Mouse (Mus musculus) lung, postnatal 0 days (tissue): ENCODE measurements around the gene Sppl2b. TPM values are rescaled to one million over a fixed set of nuclear protein-coding genes. Genes with fewer than 3 reads are reported as not detected.

Experiments
- ATAC-seq: fragments of 200-750 bp; cut with Nextera tagmentation; 2 replicates; pipeline ENCODE4 v1.8.0; 2017; ENCODE audit warnings: moderate library complexity
- DNase-seq: peaks from one replicate; pipeline ENCODE4 v3.0.0-alpha.2; 2016; ENCODE audit warnings: low spot score
- H3K27ac ChIP-seq: fragments of 300-500 bp; sonication (generic); 2 replicates; pipeline ENCODE4 v1.5.1; 2014; ENCODE audit warnings: antibody characterized with exemption, mild to moderate bottlenecking, low read length, mixed read lengths
- H3K27me3 ChIP-seq: fragments of 300-500 bp; sonication (generic); replicated peaks from 2 replicates; pipeline ENCODE4 v1.6.1; 2014; ENCODE audit warnings: low read length, mixed read lengths; ENCODE audit not compliant: insufficient read depth
- H3K36me3 ChIP-seq: fragments of 300-500 bp; sonication (generic); 2 replicates; pipeline ENCODE4 v1.6.1; 2014; ENCODE audit warnings: low read length, mixed read lengths; ENCODE audit not compliant: insufficient read depth
- H3K4me1 ChIP-seq: fragments of 300-500 bp; sonication (generic); 2 replicates; pipeline ENCODE4 v1.6.1; 2014; ENCODE audit warnings: antibody characterized with exemption, low read depth, low read length, mixed read lengths; ENCODE audit not compliant: insufficient read depth
- H3K4me2 ChIP-seq: fragments of 300-500 bp; sonication (generic); replicated peaks from 2 replicates; pipeline ENCODE4 v1.6.1; 2014; ENCODE audit warnings: low read depth, mild to moderate bottlenecking, low read length, moderate library complexity, mixed read lengths
- H3K4me3 ChIP-seq: fragments of 300-500 bp; sonication (generic); 2 replicates; pipeline ENCODE4 v1.5.1; 2014; ENCODE audit warnings: low read depth, low read length
- H3K9ac ChIP-seq: fragments of 300-500 bp; sonication (generic); replicated peaks from 2 replicates; pipeline ENCODE4 v1.6.1; 2014; ENCODE audit warnings: low read depth, mild to moderate bottlenecking
- H3K9me3 ChIP-seq: fragments of 300-500 bp; sonication (generic); 2 replicates; pipeline ENCODE4 v1.6.1; 2016; ENCODE audit warnings: low read length, mixed read lengths
- CTCF ChIP-seq: IDR thresholded peaks from 2 replicates; pipeline ENCODE4 v1.5.1; 2016; ENCODE audit warnings: antibody characterized with exemption, mild to moderate bottlenecking
- EP300 ChIP-seq: IDR thresholded peaks from 2 replicates; pipeline ENCODE4 v1.6.1; 2016; ENCODE audit warnings: antibody characterized with exemption, mild to moderate bottlenecking, control low read depth
- WGBS: fragments of 180-500 bp; shearing (Covaris S2); extraction: QIAGEN DNeasy Blood & Tissue Kit; methylation state at CpG from one replicate; pipeline ENCODE4 v1.1.7; 2014; 5-methylcytosine and 5-hydroxymethylcytosine counted together
- polyA plus RNA-seq: library from polyadenylated mRNA; unstranded; fragments of >200 nt; fragmentation: Nextera tagmentation; extraction: Ambion mirVana; gene quantifications from 2 replicates; pipeline ENCODE4 v1.2.1, GENCODE M21; 2015

Sppl2b gene
- polyA plus RNA-seq, 1 experiment from 2014 or later, result 26.5 TPM

GRCm38 (mm10) chr10:80904709-80905108 lies 49.6 kb downstream of the Sppl2b start:
- no peaks in the 10 kb centered on the region for H3K36me3 ChIP-seq
- DNase-seq (no peak), ATAC-seq (no peak)
- no peaks in the 10 kb centered on the region for H3K27me3 ChIP-seq
- 86% methylated on average over 11 of the region's 11 CpGs for WGBS
- no peaks in the 10 kb centered on the region for H3K9me3 ChIP-seq
- no peak overlapping the region for H3K4me3 ChIP-seq
- no peak overlapping the region for H3K27ac ChIP-seq
- TF ChIP-seq EP300, result no peak
- TF ChIP-seq CTCF, result no peak
- H3K4me2 ChIP-seq, result no peak overlapping the region
- no peak overlapping the region for H3K9ac ChIP-seq
- peaks cover 6% of the 10 kb centered on the region for H3K4me1 ChIP-seq

- H3K27ac ChIP-seq, result no peak overlapping the region
- ATAC-seq, result no peak
- TF ChIP-seq EP300 (no peak), CTCF (no peak)
- no peaks in the 10 kb centered on the region for H3K27me3 ChIP-seq
- WGBS, result 91% methylated on average over 22 of the region's 22 CpGs
- no peaks in the 10 kb centered on the region for H3K36me3 ChIP-seq
- H3K9me3 ChIP-seq, result no peaks in the 10 kb centered on the region
- no peak overlapping the region for H3K9ac ChIP-seq
- no peaks in the 10 kb centered on the region for H3K4me1 ChIP-seq
- no peak overlapping the region for H3K4me2 ChIP-seq
- no peak for DNase-seq
- no peak overlapping the region for H3K4me3 ChIP-seq
Measured at GRCm38 (mm10) chr10:80909375-80910162, 54.5 kb downstream of the Sppl2b start.

GRCm38 (mm10) chr10:80911354-80911753 lies 56.3 kb downstream of the Sppl2b start:
- no peaks in the 10 kb centered on the region for H3K36me3 ChIP-seq
- WGBS, result 90% methylated on average over 4 of the region's 4 CpGs

GRCm38 (mm10) chr10:80911891-80912290 lies 56.8 kb downstream of the Sppl2b start:
- ATAC-seq (no peak), DNase-seq (no peak)
- H3K9ac ChIP-seq, result no peak overlapping the region
- TF ChIP-seq EP300 (no peak), CTCF (no peak)
- H3K4me3 ChIP-seq, result no peak overlapping the region
- H3K27ac ChIP-seq, result no peak overlapping the region
- H3K4me1 ChIP-seq, result no peaks in the 10 kb centered on the region
- H3K9me3 ChIP-seq, result no peaks in the 10 kb centered on the region
- no peaks in the 10 kb centered on the region for H3K27me3 ChIP-seq
- H3K4me2 ChIP-seq, result no peak overlapping the region
- no peaks in the 10 kb centered on the region for H3K36me3 ChIP-seq

More at GRCm38 (mm10) chr10:80911354-80911753, 56.3 kb downstream of the Sppl2b start:
- Histone ChIP-seq H3K27ac (no peak overlapping the region), H3K9ac (no peak overlapping the region), H3K9me3 (no peaks in the 10 kb centered on the region), H3K4me3 (no peak overlapping the region), H3K4me1 (no peaks in the 10 kb centered on the region), H3K27me3 (no peaks in the 10 kb centered on the region), H3K4me2 (no peak overlapping the region)
- no peak for ATAC-seq
- no peak for TF ChIP-seq CTCF
- no peak for TF ChIP-seq EP300
- no peak for DNase-seq

- DNase-seq (no peak), ATAC-seq (no peak)
- H3K4me2 ChIP-seq, result no peak overlapping the region
- no peak for TF ChIP-seq EP300
- TF ChIP-seq CTCF, result no peak
- 94% methylated on average over 7 of the region's 8 CpGs for WGBS
- no peaks in the 10 kb centered on the region for H3K9me3 ChIP-seq
- H3K27ac ChIP-seq, result no peak overlapping the region
- no peak overlapping the region for H3K4me3 ChIP-seq
- no peak overlapping the region for H3K9ac ChIP-seq
- no peaks in the 10 kb centered on the region for H3K36me3 ChIP-seq
- peaks cover 4% of the 10 kb centered on the region; the same call in 1 of the 2 replicates for H3K4me1 ChIP-seq
- no peaks in the 10 kb centered on the region for H3K27me3 ChIP-seq
Measured at GRCm38 (mm10) chr10:80913364-80914011, 58.4 kb downstream of the Sppl2b start.

GRCm38 (mm10) chr10:80914253-80914656 lies 59.2 kb downstream of the Sppl2b start:
- no peak for ATAC-seq
- no peaks in the 10 kb centered on the region for H3K36me3 ChIP-seq
- H3K27ac ChIP-seq, result no peak overlapping the region
- H3K9ac ChIP-seq, result no peak overlapping the region
- TF ChIP-seq CTCF, result no peak
- no peak for TF ChIP-seq EP300
- no peak for DNase-seq
- H3K27me3 ChIP-seq, result no peaks in the 10 kb centered on the region
- H3K4me1 ChIP-seq, result peaks cover 4% of the 10 kb centered on the region; the same call in 1 of the 2 replicates
- H3K4me2 ChIP-seq, result no peak overlapping the region
- no peak overlapping the region for H3K4me3 ChIP-seq
- WGBS, result 77% methylated on average over 5 of the region's 5 CpGs
- no peaks in the 10 kb centered on the region for H3K9me3 ChIP-seq
